15 mouse cellular contexts compared by ENCODE assay signal in the genomic region with DNA sequence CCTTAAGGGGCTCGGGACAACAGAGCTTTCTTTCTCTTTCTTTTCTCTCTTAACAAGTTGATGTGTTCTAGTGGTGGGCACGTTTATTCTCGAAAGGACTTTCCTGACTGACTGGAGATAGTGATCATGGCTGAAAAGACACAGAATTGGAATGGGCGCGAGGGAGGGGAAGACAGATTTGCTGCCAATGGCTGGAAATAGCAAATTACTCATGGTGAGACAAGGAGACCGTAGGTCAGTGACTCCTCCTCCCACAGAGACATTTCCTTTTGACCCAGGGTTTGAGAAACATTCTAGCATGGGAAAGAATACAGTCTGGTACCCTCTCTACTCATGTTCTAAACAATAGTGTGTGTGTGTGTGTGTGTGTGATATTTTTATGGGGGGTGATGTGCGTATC. TPM values are rescaled to one million over a fixed set of nuclear protein-coding genes. Genes with fewer than 3 reads are reported as not detected.
DNase-seq lines count a peak whose midpoint lies in the region.
"Had no signal": no experiment of that assay in that cellular context is flagged by ENCODE, and none has a peak within 500 bp of the region (broad histone marks: within the 10 kb centered on the region; RNA-seq: fewer than 3 reads in every experiment).

No protein-coding gene starts in this region.

- peak; percentile 17 to 25 for DNase-seq in cerebellum, postnatal 14 days
- DNase-seq in cerebellum, postnatal 4 days (ENCODE audit: low spot score in 2 of 2), result no peak
- peak; percentile 20 to 26 for DNase-seq in heart, postnatal 10 days
- DNase-seq in heart, postnatal 25 days (ENCODE audit: low spot score), result no peak
- peak; percentile 7 for DNase-seq in lung, postnatal 10 days
- DNase-seq in lung, postnatal 25 days (ENCODE audit: low spot score), result no peak
- DNase-seq in natural killer cell, adult 2 months (ENCODE audit: low spot score in 2 of 2), result no peak
- DNase-seq: adrenal gland, postnatal 14 days; cerebellum, adult 9-10 months; gastrocnemius, adult 2 months; lung, postnatal 36 days; right cerebral cortex, postnatal 14 days had no signal

- no peaks in the 10 kb centered on the region for H3K79me2 ChIP-seq in macrophage (ENCODE audit: inconsistent target)

- H3K27ac ChIP-seq in macrophage, result peak overlapping the region; percentile 73
- H3K27ac ChIP-seq: gastrocnemius, adult 2 months; hindbrain, embryonic 10.5 days; midbrain, embryonic 13.5 days had no signal

- WGBS in macrophage (ENCODE audit: missing documents), result 30% methylated on average over 7 of the region's 7 CpGs

- intact Hi-C loops in heart, postnatal 10 days (cut with DNase I), result no loop called here
- intact Hi-C loops in heart, postnatal 25 days (cut with DNase I), result loop anchor here (5.0 kb wide), 1 partner anchor 124 kb away; no protein-coding TSS in a partner anchor

- H3K4me3 ChIP-seq in macrophage (ENCODE audit: inconsistent target), result no peak overlapping the region
- H3K4me3 ChIP-seq: gastrocnemius, adult 2 months; hindbrain, embryonic 10.5 days; midbrain, embryonic 13.5 days had no signal

- H3K36me3 ChIP-seq in macrophage (ENCODE audit: inconsistent target), result no peaks in the 10 kb centered on the region
- H3K36me3 ChIP-seq: hindbrain, embryonic 10.5 days; midbrain, embryonic 13.5 days had no signal

RNA-seq across cellular contexts. Expression of gene St3gal5, which starts 46.6 kb away (rescaled TPM):
- total RNA-seq in heart, postnatal 10 days (2021), result 10 to 100 TPM; 22.4 to 36.0 TPM
- 10 to 100 TPM; 56.3 to 58.1 TPM for total RNA-seq in heart, postnatal 25 days (2021)
- 100 to 1,000 TPM in 2 of 26 experiments, 10 to 100 TPM in 21, 1 to 10 TPM in 3; 6.6 to 157 (median 26.2) TPM for total RNA-seq in macrophage (2018; cell fraction: chromatin; rRNA removed)
- total RNA-seq in macrophage (2018; cell fraction: cytosol; rRNA removed), result 100 to 1,000 TPM in 1 of 26 experiments, 10 to 100 TPM in 25; 16.9 to 133 (median 47.2) TPM
- total RNA-seq in macrophage (2018; cell fraction: nucleus; rRNA removed), result 100 to 1,000 TPM in 4 of 26 experiments, 10 to 100 TPM in 22; 13.1 to 212 (median 57.6) TPM
- polyA plus RNA-seq in macrophage (2018), result 13.3 to 105 TPM (median 18.9 TPM) in 3 replicates

Comparison
In these comparisons a context has a peak if more than half of its experiments do, and no peak if none do; other contexts are left out.
1. DNase-seq: peak in cerebellum, postnatal 14 days (2 of 2), heart, postnatal 10 days (2 of 2) and lung, postnatal 10 days (single experiment); none in cerebellum, postnatal 4 days (0 of 2), heart, postnatal 25 days (single experiment), lung, postnatal 25 days (single experiment) and natural killer cell, adult 2 months (0 of 2).